Mouse (Mus musculus): Measurements from ENCODE around the gene Trpv3.

GRCm38 (mm10) chr11:73257362-73257945 lies 9.7 kb upstream of the Trpv3 start:
- TF ChIP-seq POLR2A (IDR thresholded peaks at IDR 0.05; ENCODE audit: insufficient read depth, low read length) (no peak), CTCF (IDR thresholded peaks at IDR 0.05; ENCODE audit: low read depth, low read length) (no peak), EP300 (IDR thresholded peaks at IDR 0.05; ENCODE audit: insufficient read depth, low read depth, low read length) (no peak)
